Mouse (Mus musculus): ENCODE results near the gene Ankrd24. TPM values are rescaled to one million over a fixed set of nuclear protein-coding genes. Genes with fewer than 3 reads are reported as not detected.
A peak's percentile ranks its signal among the peaks of the same experiment; 100 is the strongest.

The Ankrd24 gene
- polyA plus RNA-seq, 1 experiment from 2014 or later = 7.3 TPM

DNA sequence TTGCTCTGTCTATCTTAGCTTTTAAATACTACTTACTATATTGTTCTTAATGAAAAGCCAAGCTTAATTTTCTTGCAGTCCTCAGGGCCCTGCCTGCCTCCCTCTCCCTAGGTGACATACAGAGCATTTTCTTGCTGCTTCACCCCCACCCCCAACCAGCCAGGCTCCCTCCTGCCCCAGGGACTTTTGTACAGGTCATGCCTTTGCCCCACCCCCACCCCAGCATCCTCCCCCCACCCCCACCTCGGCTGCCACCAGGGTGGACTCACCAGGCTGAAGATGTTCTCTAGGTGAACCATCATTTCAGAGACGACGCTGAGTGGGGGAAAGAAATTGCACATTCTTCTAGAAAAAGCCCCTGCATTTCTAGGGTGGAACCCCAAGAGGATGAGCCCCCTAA is 30.0 kb upstream of the Ankrd24 start:
- H3K36me3 ChIP-seq (replicated peaks) = no peaks in the 10 kb centered on the region
- no peak overlapping the region for H3K27ac ChIP-seq (replicated peaks)
- peaks cover 83% of the 10 kb centered on the region for H3K27me3 ChIP-seq (replicated peaks; ENCODE audit: low read depth, poor library complexity, severe bottlenecking)
- H3K4me3 ChIP-seq = no peak overlapping the region
- H3K4me1 ChIP-seq = peaks cover 80% of the 10 kb centered on the region
- no peaks in the 10 kb centered on the region for H3K9me3 ChIP-seq
- WGBS = 29% methylated on average over 3 of the region's 3 CpGs
- no peak for DNase-seq (ENCODE audit: low spot score)

- no peak overlapping the region for H3K4me3 ChIP-seq
- H3K4me1 ChIP-seq = peaks cover 80% of the 10 kb centered on the region
- no peak for DNase-seq (ENCODE audit: low spot score)
- H3K27ac ChIP-seq (replicated peaks) = no peak overlapping the region
- H3K27me3 ChIP-seq (replicated peaks; ENCODE audit: low read depth, poor library complexity, severe bottlenecking) = peaks cover 77% of the 10 kb centered on the region
- no peaks in the 10 kb centered on the region for H3K36me3 ChIP-seq (replicated peaks)
- 44% methylated on average over 6 of the region's 6 CpGs for WGBS
- no peaks in the 10 kb centered on the region for H3K9me3 ChIP-seq
Measured at GRCm38 (mm10) chr10:81598871-81599270, 29.5 kb upstream of the Ankrd24 start.

- DNase-seq (ENCODE audit: low spot score) = no peak
- Histone ChIP-seq H3K4me3 (no peak overlapping the region), H3K4me1 (peaks cover 80% of the 10 kb centered on the region), H3K27ac (replicated peaks) (no peak overlapping the region), H3K36me3 (replicated peaks) (no peaks in the 10 kb centered on the region), H3K27me3 (replicated peaks; ENCODE audit: low read depth, poor library complexity, severe bottlenecking) (peaks cover 70% of the 10 kb centered on the region), H3K9me3 (no peaks in the 10 kb centered on the region)
- WGBS = 67% methylated on average over 5 of the region's 5 CpGs
Measured at GRCm38 (mm10) chr10:81599630-81600029, 28.7 kb upstream of the Ankrd24 start.

- Histone ChIP-seq H3K4me1 (peaks cover 82% of the 10 kb centered on the region), H3K27ac (replicated peaks) (no peak overlapping the region), H3K27me3 (replicated peaks; ENCODE audit: low read depth, poor library complexity, severe bottlenecking) (peaks cover 65% of the 10 kb centered on the region), H3K9me3 (no peaks in the 10 kb centered on the region), H3K4me3 (no peak overlapping the region; the same call in 1 of the 2 replicates), H3K36me3 (replicated peaks) (no peaks in the 10 kb centered on the region)
- WGBS = 43% methylated on average over 10 of the region's 10 CpGs
- peak; percentile 33 for DNase-seq (ENCODE audit: low spot score)
Measured at GRCm38 (mm10) chr10:81600096-81600495, 28.2 kb upstream of the Ankrd24 start.

- Histone ChIP-seq H3K4me1 (peaks cover 82% of the 10 kb centered on the region), H3K27ac (replicated peaks) (peak within 1 kb of the TSS; percentile 75), H3K9me3 (no peaks in the 10 kb centered on the region), H3K27me3 (replicated peaks; ENCODE audit: low read depth, poor library complexity, severe bottlenecking) (peaks cover 58% of the 10 kb centered on the region), H3K4me3 (peak within 1 kb of the TSS; percentile 46), H3K36me3 (replicated peaks) (no peaks in the 10 kb centered on the region)
- WGBS = under 1% methylated on average over 28 of the region's 28 CpGs
- peak; percentile 100 for DNase-seq (ENCODE audit: low spot score)
Measured at GRCm38 (mm10) chr10:81600738-81601203, 27.6 kb upstream of the Ankrd24 start, which contains the start of gene Tle6. Gene Tle6 (minus strand): TSS chr10:81601073.

DNA sequence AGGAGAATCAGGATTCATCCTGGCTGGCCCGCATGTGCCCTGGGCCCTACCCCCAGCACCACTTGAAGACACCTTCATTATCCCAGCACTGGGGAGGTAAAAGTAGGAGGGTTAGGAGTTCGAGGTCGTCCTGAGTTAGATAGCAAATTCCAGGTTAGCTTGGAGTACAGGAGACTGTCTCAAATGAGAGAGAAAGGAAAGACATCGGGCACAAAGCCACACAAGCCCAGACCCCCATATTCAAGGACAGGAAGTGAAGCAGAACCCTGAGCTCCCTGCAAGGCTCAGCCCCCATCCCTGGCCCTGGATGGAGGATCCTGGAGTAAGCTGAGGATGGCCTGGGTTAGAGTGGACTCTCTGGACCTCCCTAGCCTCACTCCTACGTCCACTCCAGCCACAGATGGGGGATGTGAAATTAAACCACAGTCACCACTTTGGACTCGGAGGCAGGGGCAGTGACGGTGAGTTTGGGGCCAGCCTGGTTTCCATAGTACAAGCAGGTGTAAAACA is 26.9 kb upstream of the Ankrd24 start:
- 14% methylated on average over 7 of the region's 7 CpGs for WGBS
- no peak for DNase-seq (ENCODE audit: low spot score)
- Histone ChIP-seq H3K4me3 (peak overlapping the region; percentile 46), H3K27me3 (replicated peaks; ENCODE audit: low read depth, poor library complexity, severe bottlenecking) (peaks cover 52% of the 10 kb centered on the region), H3K36me3 (replicated peaks) (no peaks in the 10 kb centered on the region), H3K27ac (replicated peaks) (peak overlapping the region; percentile 75), H3K9me3 (no peaks in the 10 kb centered on the region), H3K4me1 (peaks cover 78% of the 10 kb centered on the region)

GRCm38 (mm10) chr10:81602741-81603151 is 25.6 kb upstream of the Ankrd24 start:
- WGBS = 18% methylated on average over 4 of the region's 4 CpGs
- H3K36me3 ChIP-seq (replicated peaks) = no peaks in the 10 kb centered on the region
- H3K27me3 ChIP-seq (replicated peaks; ENCODE audit: low read depth, poor library complexity, severe bottlenecking) = peaks cover 39% of the 10 kb centered on the region
- peak overlapping the region; percentile 18; the same call in 1 of the 2 replicates for H3K4me3 ChIP-seq
- peak; percentile 55 for DNase-seq (ENCODE audit: low spot score)
- H3K27ac ChIP-seq (replicated peaks) = no peak overlapping the region
- no peaks in the 10 kb centered on the region for H3K9me3 ChIP-seq
- H3K4me1 ChIP-seq = peaks cover 71% of the 10 kb centered on the region

- peaks cover 6% of the 10 kb centered on the region; the same call in 1 of the 2 replicates for H3K36me3 ChIP-seq (replicated peaks)
- peak overlapping the region; percentile 68 for H3K4me3 ChIP-seq
- no peak for DNase-seq (ENCODE audit: low spot score)
- H3K27ac ChIP-seq (replicated peaks) = peak overlapping the region; percentile 81
- H3K27me3 ChIP-seq (replicated peaks; ENCODE audit: low read depth, poor library complexity, severe bottlenecking) = peaks cover 23% of the 10 kb centered on the region
- H3K9me3 ChIP-seq = no peaks in the 10 kb centered on the region
- 82% methylated on average over 12 of the region's 12 CpGs for WGBS
- peaks cover 58% of the 10 kb centered on the region for H3K4me1 ChIP-seq
Measured at GRCm38 (mm10) chr10:81604019-81604967, 24.0 kb upstream of the Ankrd24 start.

DNA sequence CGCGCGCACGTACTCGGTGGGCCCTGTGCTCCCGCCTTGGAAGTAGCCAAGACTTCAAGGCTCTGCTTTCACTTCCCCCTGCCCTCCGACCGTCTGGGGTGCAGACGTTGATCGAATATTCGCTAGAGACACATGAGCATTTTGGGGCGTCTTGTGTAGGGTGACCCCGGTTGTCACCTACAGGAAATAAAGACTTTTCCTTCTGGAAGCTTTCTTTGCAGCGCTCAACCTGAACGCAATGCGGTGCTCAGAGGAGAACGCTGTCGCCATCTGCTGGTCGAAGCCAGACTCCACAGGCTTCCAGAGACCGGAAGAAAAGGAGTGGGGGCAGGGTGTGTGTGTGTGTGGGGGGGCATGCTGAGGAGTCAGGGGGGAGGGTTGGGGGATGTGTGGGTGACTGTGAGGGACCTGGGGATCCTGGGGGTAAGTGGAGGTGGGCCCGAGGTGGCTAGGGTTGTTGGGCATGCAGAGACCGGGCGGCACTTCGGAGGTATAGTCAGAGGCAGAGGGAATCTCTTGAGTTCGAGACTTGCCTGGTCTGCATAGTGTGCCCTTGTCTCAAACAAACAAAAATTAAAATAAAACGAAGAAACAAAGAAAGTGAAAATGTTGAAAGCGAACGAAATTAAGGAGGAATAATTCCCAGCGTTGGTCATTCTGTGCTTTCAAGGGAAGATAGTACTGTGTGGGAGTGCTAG is 23.2 kb upstream of the Ankrd24 start:
- 19% methylated on average over 29 of the region's 29 CpGs for WGBS
- Histone ChIP-seq H3K9me3 (no peaks in the 10 kb centered on the region), H3K4me1 (peaks cover 50% of the 10 kb centered on the region), H3K4me3 (peak overlapping the region; percentile 68), H3K27ac (replicated peaks) (peak overlapping the region; percentile 81), H3K27me3 (replicated peaks; ENCODE audit: low read depth, poor library complexity, severe bottlenecking) (peaks cover 15% of the 10 kb centered on the region), H3K36me3 (replicated peaks) (peaks cover 9% of the 10 kb centered on the region; the same call in 1 of the 2 replicates)
- peak; percentile 88 for DNase-seq (ENCODE audit: low spot score)

- no peak for DNase-seq (ENCODE audit: low spot score)
- H3K4me1 ChIP-seq = peaks cover 45% of the 10 kb centered on the region
- peak overlapping the region; percentile 68 for H3K4me3 ChIP-seq
- peak overlapping the region; percentile 81 for H3K27ac ChIP-seq (replicated peaks)
- no peaks in the 10 kb centered on the region for H3K9me3 ChIP-seq
- H3K27me3 ChIP-seq (replicated peaks; ENCODE audit: low read depth, poor library complexity, severe bottlenecking) = peaks cover 15% of the 10 kb centered on the region
- 6% methylated on average over 14 of the region's 14 CpGs for WGBS
- peaks cover 9% of the 10 kb centered on the region; the same call in 1 of the 2 replicates for H3K36me3 ChIP-seq (replicated peaks)
Measured at GRCm38 (mm10) chr10:81605666-81605973, 22.7 kb upstream of the Ankrd24 start.

DNA sequence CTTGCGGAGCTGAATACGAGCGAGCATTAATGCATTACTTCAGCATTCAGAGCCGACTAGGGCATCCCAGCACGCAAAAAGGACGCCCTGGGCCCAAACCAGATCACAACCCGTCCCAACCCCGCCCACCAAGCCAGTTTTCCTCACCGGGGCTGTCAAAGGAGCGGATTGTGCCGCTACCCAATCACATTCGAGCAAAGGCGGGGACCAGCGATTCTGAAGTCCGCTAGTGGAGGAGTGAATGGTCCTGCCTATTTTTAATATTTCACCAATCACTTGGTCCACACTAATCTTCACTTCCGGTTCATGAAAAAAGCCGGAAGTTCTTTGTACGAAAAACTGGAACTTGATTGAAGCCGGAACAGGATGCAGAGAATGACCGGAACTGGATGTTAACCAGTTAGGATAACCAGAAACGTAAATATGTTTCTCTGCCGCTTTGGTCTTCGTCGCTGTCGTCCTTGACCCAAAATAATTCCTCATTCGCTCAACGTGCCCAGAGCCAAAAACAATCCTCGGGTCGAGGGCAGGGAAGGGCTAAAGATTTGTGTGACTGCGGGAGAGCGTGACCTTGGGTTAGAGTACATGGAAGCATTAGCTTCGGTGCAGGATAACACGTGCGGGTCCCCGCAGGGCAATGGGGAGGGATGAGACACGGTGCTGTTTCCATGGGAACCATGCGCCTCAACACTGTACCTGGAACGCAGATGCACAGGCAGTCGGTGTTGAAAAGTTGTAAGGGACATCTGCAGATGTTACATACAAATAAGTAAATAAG is 22.2 kb upstream of the Ankrd24 start, which contains the start of gene BC025920:
Gene BC025920 (plus strand): TSS at position 297 of the 778 bp plus-strand sequence.
- peaks cover 15% of the 10 kb centered on the region for H3K27me3 ChIP-seq (replicated peaks; ENCODE audit: low read depth, poor library complexity, severe bottlenecking)
- H3K4me1 ChIP-seq = peaks cover 41% of the 10 kb centered on the region
- H3K27ac ChIP-seq (replicated peaks) = peak within 1 kb of the TSS; percentile 88
- no peaks in the 10 kb centered on the region for H3K9me3 ChIP-seq
- H3K36me3 ChIP-seq (replicated peaks) = peaks cover 9% of the 10 kb centered on the region; the same call in 1 of the 2 replicates
- WGBS = 1% methylated on average over 39 of the region's 39 CpGs
- DNase-seq (ENCODE audit: low spot score) = peak; percentile 95
- peak within 1 kb of the TSS; percentile 68 for H3K4me3 ChIP-seq

Measured in embryonic facial prominence, embryonic 10.5 days (tissue).